Mouse (Mus musculus): Measurements from ENCODE around the gene Hoxc4. TPM values are rescaled to one million over a fixed set of nuclear protein-coding genes. Genes with fewer than 3 reads are reported as not detected.

The Hoxc4 gene
- total and polyA plus RNA-seq, 3 experiments = 12.2 to 60.1 (median 29.3) TPM

DNA sequence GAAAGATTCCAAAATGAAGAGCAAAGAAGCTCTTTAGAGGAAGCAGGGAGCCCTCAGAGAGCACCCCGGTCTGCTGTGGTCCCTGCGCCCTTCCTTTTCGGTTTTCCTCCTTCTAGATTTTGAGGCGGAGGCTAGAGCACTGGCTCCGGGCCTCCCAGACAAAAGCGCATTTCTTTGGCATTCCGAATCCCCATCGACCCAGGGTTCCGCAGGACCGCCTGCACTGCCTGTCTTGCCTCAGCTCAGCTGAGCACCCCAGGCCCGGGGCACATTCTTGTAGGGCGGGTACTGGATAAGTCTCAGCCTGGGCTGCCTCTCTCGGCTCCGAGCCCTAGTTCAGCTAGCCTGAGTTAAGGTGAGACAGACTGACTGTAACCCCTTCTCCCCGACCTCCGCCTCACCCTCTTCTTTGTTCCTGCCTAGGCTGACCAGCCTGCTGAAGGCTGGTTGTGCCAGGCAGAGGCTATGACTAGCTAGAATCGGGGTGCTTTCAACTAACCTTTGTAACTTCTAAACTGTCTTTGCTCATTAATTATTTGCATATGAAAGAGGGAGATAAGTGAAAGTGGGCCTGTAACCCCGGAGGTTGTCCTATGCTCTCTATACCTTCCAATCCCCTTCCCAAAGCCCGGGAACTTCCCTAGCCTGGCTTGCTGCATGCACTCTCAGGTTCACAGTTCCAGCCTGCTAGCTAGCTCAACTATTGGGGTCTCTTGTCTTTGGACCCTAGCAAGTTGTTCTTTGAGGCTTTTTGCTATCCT, 3.1 kb upstream of the Hoxc4 start:
- ATAC-seq (ENCODE audit: extremely low read depth, insufficient number of reproducible peaks, low FRiP score, poor library complexity, severe bottlenecking) (no peak), DNase-seq (ENCODE audit: low spot score) (no peak)
- Histone ChIP-seq H3K36me3 (replicated peaks) (peaks cover 21% of the 10 kb centered on the region), H3K27me3 (ENCODE audit: insufficient read depth, low read length) (no peaks in the 10 kb centered on the region), H3K9me3 (replicated peaks) (no peaks in the 10 kb centered on the region), H3K4me1 (ENCODE audit: insufficient read depth, low read depth, low read length) (peaks cover 85% of the 10 kb centered on the region), H3K4me3 (ENCODE audit: low read depth, low read length) (peak overlapping the region; percentile 77)
- TF ChIP-seq POLR2AphosphoS5 (IDR thresholded peaks at IDR 0.05; ENCODE audit: insufficient replicate concordance, low read depth, low read length) (no peak), TAL1 (conservative IDR thresholded peaks at IDR 0.05; ENCODE audit: low read depth, low read length) (no peak), GATA1 (IDR thresholded peaks at IDR 0.05; ENCODE audit: borderline replicate concordance, low read length) (no peak), CTCF (IDR thresholded peaks at IDR 0.05; ENCODE audit: low read depth, low read length) (no peak), GATA2 (IDR thresholded peaks at IDR 0.05; ENCODE audit: borderline replicate concordance, low read depth, low read length) (no peak)

DNA sequence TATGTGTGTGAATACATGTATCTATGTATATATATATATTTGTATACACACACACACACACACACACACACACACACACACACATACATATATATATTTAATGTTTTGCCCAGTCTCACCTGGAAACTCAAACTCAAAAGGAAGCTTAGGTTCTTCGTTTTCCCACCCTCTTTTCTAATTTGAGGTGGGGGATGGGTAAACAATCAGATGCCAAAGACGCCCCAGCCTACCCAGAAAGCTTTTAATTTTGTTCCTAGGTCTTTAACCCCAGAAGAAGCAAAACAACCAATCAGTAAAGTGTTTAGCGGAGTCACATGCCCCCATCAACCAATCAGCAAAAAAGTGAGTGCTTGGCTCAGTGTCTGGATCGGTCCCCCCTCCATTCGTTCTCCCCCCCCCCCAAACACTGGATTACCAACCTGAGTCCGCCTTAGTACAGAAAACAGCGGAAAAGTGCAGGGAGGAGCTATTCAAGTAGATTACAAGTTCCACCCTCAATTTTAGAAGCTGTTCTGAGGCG, 2.2 kb downstream of the Hoxc4 start:
- H3K27me3 ChIP-seq (ENCODE audit: insufficient read depth, low read length) = no peaks in the 10 kb centered on the region
- peaks cover 87% of the 10 kb centered on the region for H3K4me1 ChIP-seq (ENCODE audit: insufficient read depth, low read depth, low read length)
- TF ChIP-seq POLR2AphosphoS5 (IDR thresholded peaks at IDR 0.05; ENCODE audit: insufficient replicate concordance, low read depth, low read length) (no peak), TAL1 (conservative IDR thresholded peaks at IDR 0.05; ENCODE audit: low read depth, low read length) (no peak), CTCF (IDR thresholded peaks at IDR 0.05; ENCODE audit: low read depth, low read length) (no peak), GATA1 (IDR thresholded peaks at IDR 0.05; ENCODE audit: borderline replicate concordance, low read length) (no peak), GATA2 (IDR thresholded peaks at IDR 0.05; ENCODE audit: borderline replicate concordance, low read depth, low read length) (no peak)
- no peaks in the 10 kb centered on the region for H3K9me3 ChIP-seq (replicated peaks)
- peaks cover 42% of the 10 kb centered on the region for H3K36me3 ChIP-seq (replicated peaks)
- DNase-seq (ENCODE audit: low spot score) (peak; percentile 53), ATAC-seq (ENCODE audit: extremely low read depth, insufficient number of reproducible peaks, low FRiP score, poor library complexity, severe bottlenecking) (peak; percentile 64)
- H3K4me3 ChIP-seq (ENCODE audit: low read depth, low read length) = no peak overlapping the region; the same call in 1 of the 2 replicates

DNA sequence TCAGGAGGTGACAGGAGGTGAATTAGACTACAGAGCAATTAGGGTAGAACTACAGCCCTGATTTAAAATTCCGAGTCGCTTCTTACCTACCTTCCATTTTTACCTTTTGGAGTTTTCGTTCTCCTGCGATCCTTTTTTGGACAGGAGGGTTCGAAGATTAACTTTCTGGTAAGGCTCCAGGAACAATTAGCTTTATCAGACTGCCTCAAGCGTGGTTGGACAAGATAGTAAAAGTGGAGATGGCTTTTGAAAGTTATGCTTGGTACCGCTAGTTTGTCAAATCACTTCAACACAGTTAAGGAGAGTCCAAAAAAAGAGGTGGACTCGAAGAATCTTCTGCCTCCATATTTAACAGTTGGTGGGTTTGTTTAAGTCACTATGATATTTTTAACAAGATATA, 2.8 kb downstream of the Hoxc4 start:
- Histone ChIP-seq H3K9me3 (replicated peaks) (no peaks in the 10 kb centered on the region), H3K4me1 (ENCODE audit: insufficient read depth, low read depth, low read length) (peaks cover 81% of the 10 kb centered on the region), H3K36me3 (replicated peaks) (peaks cover 48% of the 10 kb centered on the region), H3K27me3 (ENCODE audit: insufficient read depth, low read length) (no peaks in the 10 kb centered on the region), H3K4me3 (ENCODE audit: low read depth, low read length) (no peak overlapping the region; the same call in 1 of the 2 replicates)
- ATAC-seq (ENCODE audit: extremely low read depth, insufficient number of reproducible peaks, low FRiP score, poor library complexity, severe bottlenecking) (no peak), DNase-seq (ENCODE audit: low spot score) (no peak)
- no peak for TF ChIP-seq GATA2 (IDR thresholded peaks at IDR 0.05; ENCODE audit: borderline replicate concordance, low read depth, low read length)
- TF ChIP-seq CTCF (IDR thresholded peaks at IDR 0.05; ENCODE audit: low read depth, low read length) = no peak
- TF ChIP-seq POLR2AphosphoS5 (IDR thresholded peaks at IDR 0.05; ENCODE audit: insufficient replicate concordance, low read depth, low read length) = no peak
- no peak for TF ChIP-seq TAL1 (conservative IDR thresholded peaks at IDR 0.05; ENCODE audit: low read depth, low read length)
- TF ChIP-seq GATA1 (IDR thresholded peaks at IDR 0.05; ENCODE audit: borderline replicate concordance, low read length) = no peak

DNA sequence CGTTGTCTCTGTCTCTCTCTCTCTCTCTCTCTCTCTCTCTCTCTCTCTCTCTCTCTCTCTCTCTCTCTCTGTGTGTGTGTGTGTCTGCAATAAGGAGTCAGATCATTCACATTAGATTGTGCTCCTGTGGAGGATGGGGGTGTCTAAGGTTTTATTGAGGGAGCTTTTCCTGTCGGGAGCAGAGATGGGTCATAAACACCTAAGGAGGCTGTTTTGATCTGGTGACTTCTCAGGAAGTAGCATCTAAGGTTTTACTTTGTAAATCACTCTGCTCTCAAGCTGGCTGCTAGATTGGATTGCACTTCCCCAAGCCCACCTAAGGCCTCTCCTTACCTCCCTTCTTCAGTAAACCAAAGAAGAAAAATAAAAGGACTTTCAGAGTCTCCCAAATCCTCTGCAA, 5.4 kb downstream of the Hoxc4 start:
- no peak for ATAC-seq (ENCODE audit: extremely low read depth, insufficient number of reproducible peaks, low FRiP score, poor library complexity, severe bottlenecking)
- H3K27me3 ChIP-seq (ENCODE audit: insufficient read depth, low read length) = no peaks in the 10 kb centered on the region

DNA sequence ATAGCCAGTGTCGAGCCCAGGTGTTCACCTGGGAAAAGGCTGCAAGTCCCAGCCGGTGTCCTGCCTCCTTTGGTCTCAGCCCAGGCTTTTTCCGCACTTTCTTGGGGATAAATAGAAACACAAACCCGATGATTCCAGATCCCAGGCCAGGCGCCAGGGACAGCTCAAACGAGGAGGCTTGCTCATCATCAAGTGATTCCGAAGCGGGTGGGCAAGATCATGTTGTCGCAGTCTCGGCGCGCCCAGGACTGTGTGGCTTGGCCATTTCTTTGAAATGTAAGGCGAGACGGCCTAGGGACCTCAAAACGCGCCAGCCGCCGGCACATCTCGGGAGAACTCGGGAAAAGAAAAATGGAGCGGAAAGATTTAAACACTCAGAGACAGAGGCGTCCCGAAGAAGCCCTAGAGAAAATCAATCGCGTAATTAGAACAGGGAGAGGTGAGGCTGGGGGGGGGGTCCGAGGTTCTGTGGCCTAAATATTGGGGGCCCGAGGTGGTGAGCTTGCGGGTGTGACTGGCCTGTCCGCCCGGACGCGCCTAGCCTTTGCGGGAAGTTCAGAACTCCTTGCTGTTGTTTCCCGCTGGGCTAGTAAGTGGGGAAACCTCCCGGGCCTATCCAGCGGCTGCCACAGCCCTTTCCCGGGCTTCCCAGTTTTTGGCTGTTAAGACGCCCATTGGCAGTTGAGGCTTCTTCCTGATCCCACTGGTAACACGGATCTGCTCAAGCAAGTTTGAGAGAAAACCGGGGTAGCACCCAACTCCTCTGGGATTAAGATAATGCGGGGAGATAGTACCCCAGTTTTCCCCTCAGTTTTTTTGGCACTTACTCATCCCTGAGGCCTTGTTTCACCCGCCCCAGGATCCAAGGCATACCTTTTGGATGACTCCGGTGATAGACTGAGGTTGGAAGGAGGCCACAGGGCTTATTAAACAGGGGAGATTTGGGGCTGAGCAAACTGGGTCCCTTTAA, 8.8 kb downstream of the Hoxc4 start:
- Histone ChIP-seq H3K4me1 (ENCODE audit: insufficient read depth, low read depth, low read length) (peaks cover 54% of the 10 kb centered on the region), H3K27me3 (ENCODE audit: insufficient read depth, low read length) (no peaks in the 10 kb centered on the region), H3K9me3 (replicated peaks) (no peaks in the 10 kb centered on the region), H3K4me3 (ENCODE audit: low read depth, low read length) (no peak overlapping the region), H3K36me3 (replicated peaks) (peaks cover 66% of the 10 kb centered on the region)
- ATAC-seq (ENCODE audit: extremely low read depth, insufficient number of reproducible peaks, low FRiP score, poor library complexity, severe bottlenecking) (no peak), DNase-seq (ENCODE audit: low spot score) (no peak)
- TF ChIP-seq GATA2 (IDR thresholded peaks at IDR 0.05; ENCODE audit: borderline replicate concordance, low read depth, low read length) (no peak), CTCF (IDR thresholded peaks at IDR 0.05; ENCODE audit: low read depth, low read length) (no peak), POLR2AphosphoS5 (IDR thresholded peaks at IDR 0.05; ENCODE audit: insufficient replicate concordance, low read depth, low read length) (no peak), GATA1 (IDR thresholded peaks at IDR 0.05; ENCODE audit: borderline replicate concordance, low read length) (no peak), TAL1 (conservative IDR thresholded peaks at IDR 0.05; ENCODE audit: low read depth, low read length) (no peak)

More for the DNA sequence above, 5.4 kb downstream of the Hoxc4 start:
- H3K4me1 ChIP-seq (ENCODE audit: insufficient read depth, low read depth, low read length) = peaks cover 64% of the 10 kb centered on the region
- no peaks in the 10 kb centered on the region for H3K9me3 ChIP-seq (replicated peaks)
- peaks cover 65% of the 10 kb centered on the region for H3K36me3 ChIP-seq (replicated peaks)
- no peak for DNase-seq (ENCODE audit: low spot score)
- H3K4me3 ChIP-seq (ENCODE audit: low read depth, low read length) = no peak overlapping the region
- TF ChIP-seq POLR2AphosphoS5 (IDR thresholded peaks at IDR 0.05; ENCODE audit: insufficient replicate concordance, low read depth, low read length) = no peak
- no peak for TF ChIP-seq GATA2 (IDR thresholded peaks at IDR 0.05; ENCODE audit: borderline replicate concordance, low read depth, low read length)

Measured in G1E (cell line).